Mouse (Mus musculus) spleen, adult 2 months (tissue): ENCODE data around the gene Ppp6r2.

Experiments
- CTCF ChIP-seq: fragments of 200-500 bp; IDR thresholded peaks from 2 replicates; pipeline ENCODE4 v1.5.1; 2011; ENCODE audit warnings: mild to moderate bottlenecking, inconsistent platforms; ENCODE audit not compliant: insufficient read depth, insufficient read length, insufficient replicate concordance; ENCODE audit errors: extremely low read depth
- POLR2A ChIP-seq: fragments of 200-500 bp; IDR thresholded peaks from 2 replicates; pipeline ENCODE4 v1.6.1; 2011; ENCODE audit warnings: low read depth, low read length, inconsistent platforms

DNA sequence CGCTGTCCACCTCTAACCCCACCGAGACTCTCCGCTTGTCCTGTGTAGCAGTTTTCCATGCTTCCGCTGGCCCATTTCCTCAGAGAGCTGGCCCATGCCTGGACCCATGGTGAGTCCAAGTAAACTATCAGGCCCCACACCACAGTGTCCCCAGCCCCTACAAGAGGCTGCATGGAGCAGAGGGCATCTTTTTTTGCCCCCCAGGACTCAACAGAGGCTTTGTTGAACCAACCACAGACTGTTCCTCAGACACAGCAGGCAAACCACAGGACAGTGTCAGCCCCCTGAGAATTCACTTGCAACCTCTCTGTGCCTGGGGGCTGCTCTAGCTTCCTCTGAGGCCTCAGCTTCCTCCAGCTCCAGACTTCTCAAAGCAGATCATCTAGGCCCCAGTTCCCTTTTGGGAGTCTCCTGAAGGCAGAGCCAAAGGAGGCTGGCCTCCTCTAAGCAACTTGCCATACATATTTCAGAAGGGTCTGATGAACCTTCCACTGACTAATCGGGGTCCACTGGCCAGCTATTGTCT, 39.8 kb upstream of the Ppp6r2 start:
- TF ChIP-seq CTCF (no peak), POLR2A (no peak)
